Mouse (Mus musculus) olfactory bulb, adult 2 months (tissue): Measurements from ENCODE around the gene Rnf217.

Experiments
- CTCF ChIP-seq: fragments of 200-500 bp; IDR thresholded peaks from 2 replicates; pipeline ENCODE4 v1.5.1; 2012; ENCODE audit warnings: low read depth, mild to moderate bottlenecking, low read length, moderate library complexity; ENCODE audit not compliant: insufficient read depth
- POLR2A ChIP-seq: fragments of 200-500 bp; IDR thresholded peaks from 2 replicates; pipeline ENCODE4 v1.6.1; 2012; ENCODE audit warnings: mild to moderate bottlenecking, low read depth, low read length, moderate library complexity; ENCODE audit not compliant: insufficient read depth

DNA sequence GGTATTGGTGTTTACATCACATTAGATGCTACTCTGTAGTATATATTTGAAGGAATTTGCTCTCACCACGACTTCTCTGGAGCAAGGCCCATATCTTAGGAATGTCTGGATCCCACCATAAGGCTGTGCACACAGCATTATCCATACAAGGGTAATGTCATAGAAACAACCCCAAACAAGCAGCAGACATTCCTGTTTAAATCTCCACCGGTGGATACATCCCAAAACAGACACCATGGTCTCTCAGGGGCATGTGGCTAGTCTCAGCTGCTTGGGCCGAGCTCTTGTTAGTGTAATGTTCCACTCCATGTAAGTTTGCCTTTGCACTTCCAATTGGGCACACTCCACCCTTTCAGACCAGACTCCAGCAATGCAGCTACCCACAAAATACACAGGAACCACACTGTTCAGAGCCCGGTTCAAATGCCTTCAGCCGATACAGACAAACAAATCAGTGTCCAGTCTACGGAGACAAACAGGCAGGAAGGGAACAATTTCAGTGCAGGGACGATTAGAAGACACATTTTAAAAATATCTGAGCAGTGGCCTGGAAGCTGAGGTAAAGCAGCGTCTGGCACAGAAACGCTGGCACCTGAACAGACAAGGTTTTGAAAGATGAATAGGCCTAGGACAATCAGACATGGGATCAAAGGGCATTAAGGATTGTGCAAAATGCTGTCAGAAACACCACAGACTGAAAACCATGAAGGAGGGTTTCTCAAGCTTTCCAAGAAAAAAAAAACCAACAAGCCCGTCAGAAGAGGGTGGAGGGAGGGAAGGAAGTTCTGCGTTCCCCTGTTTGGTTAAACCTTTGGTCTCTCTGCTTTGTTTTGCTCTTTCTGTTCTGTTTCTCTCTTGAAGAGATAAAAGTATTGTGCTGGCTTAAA, 1.8 kb downstream of the Rnf217 start:
- TF ChIP-seq POLR2A (no peak), CTCF (no peak)
